Mouse (Mus musculus) liver, embryonic 14.5 days (tissue): Measurements from ENCODE around the gene Kat7. TPM values are rescaled to one million over a fixed set of nuclear protein-coding genes. Genes with fewer than 3 reads are reported as not detected.

Experiments
- ATAC-seq: fragments of 200-750 bp; cut with Nextera tagmentation; 2 replicates; pipeline ENCODE4 v1.8.0; 2017; ENCODE audit warnings: moderate number of reproducible peaks, mild to moderate bottlenecking, moderate library complexity; ENCODE audit not compliant: insufficient read depth
- DNase-seq, 3 experiments: peaks; one replicate each; pipeline ENCODE4 v3.0.0-alpha.2; 2012 to 2013; ENCODE audit warnings: low read depth in 3 of 3, low spot score in 3 of 3
- H3K27ac ChIP-seq: fragments of 300-500 bp; sonication (generic); 2 replicates; pipeline ENCODE4 v1.5.1; 2014; ENCODE audit warnings: moderate library complexity, mild to moderate bottlenecking, control low read depth, inconsistent platforms
- H3K27me3 ChIP-seq: fragments of 300-500 bp; sonication (generic); 2 replicates; pipeline ENCODE4 v1.6.1; 2014; ENCODE audit warnings: mild to moderate bottlenecking, low read length, moderate library complexity; ENCODE audit not compliant: control insufficient read depth, insufficient read depth
- H3K36me3 ChIP-seq: fragments of 300-500 bp; sonication (generic); replicated peaks from 2 replicates; pipeline ENCODE4 v1.6.1; 2014; ENCODE audit warnings: low read depth; ENCODE audit not compliant: control insufficient read depth, insufficient read depth
- H3K4me1 ChIP-seq, 2 experiments: fragments of 200-500 bp in 1 of 2; fragments of 300-500 bp in 1 of 2; sonication (generic) in 1 of 2; replicated peaks; 2 replicates each; pipeline ENCODE4 v1.6.1; 2012 to 2014; ENCODE audit warnings: antibody characterized with exemption in 1 of 2, inconsistent platforms in 1 of 2, low read length in 1 of 2; ENCODE audit not compliant: control insufficient read depth in 2 of 2, insufficient read depth in 2 of 2
- H3K4me2 ChIP-seq: fragments of 300-500 bp; sonication (generic); 2 replicates; pipeline ENCODE4 v1.6.1; 2014; ENCODE audit warnings: low read depth, mild to moderate bottlenecking, control low read depth, moderate library complexity
- H3K4me3 ChIP-seq, 2 experiments: fragments of 200-500 bp in 1 of 2; fragments of 300-500 bp in 1 of 2; sonication (generic) in 1 of 2; 2 replicates each; pipeline ENCODE4 v1.5.1; 2012 to 2014; ENCODE audit warnings: low read depth in 2 of 2, low read length in 2 of 2, mild to moderate bottlenecking in 2 of 2, control low read depth in 1 of 2, inconsistent platforms in 1 of 2, moderate library complexity in 1 of 2; ENCODE audit not compliant: insufficient read depth in 1 of 2
- H3K9ac ChIP-seq: fragments of 300-500 bp; sonication (generic); replicated peaks from 2 replicates; pipeline ENCODE4 v1.6.1; 2014; ENCODE audit warnings: mild to moderate bottlenecking, control low read depth, moderate library complexity
- H3K9me3 ChIP-seq: fragments of 300-500 bp; sonication (generic); 2 replicates; pipeline ENCODE4 v1.6.1; 2016; ENCODE audit warnings: low read length, mixed read lengths; ENCODE audit not compliant: control insufficient read depth
- CTCF ChIP-seq: IDR thresholded peaks from 2 replicates; pipeline ENCODE4 v1.5.1; 2016; ENCODE audit warnings: antibody characterized with exemption, low read depth, control low read depth
- EP300 ChIP-seq: IDR thresholded peaks from 2 replicates; pipeline ENCODE4 v1.6.1; 2016; ENCODE audit warnings: antibody characterized with exemption, low read depth
- WGBS: fragments of 180-500 bp; shearing (Covaris S2); extraction: QIAGEN DNeasy Blood & Tissue Kit; methylation state at CpG from one replicate; pipeline ENCODE4 v1.1.7; 2014; ENCODE audit not compliant: insufficient replicate concordance; 5-methylcytosine and 5-hydroxymethylcytosine counted together
- polyA plus RNA-seq, 2 experiments: library from polyadenylated mRNA; depleted of rRNA in 1 of 2; stranded (reverse) in 1 of 2; unstranded in 1 of 2; fragments of >200 nt; fragmentation: Nextera tagmentation in 1 of 2; extraction: Ambion mirVana in 1 of 2; gene quantifications; 2 replicates each; pipeline versions ENCODE4 v1.2.1 to v1.2.3; 2012 to 2014

Kat7 gene
- polyA plus RNA-seq, 2 experiments: 19.4 to 23.6 TPM

DNA sequence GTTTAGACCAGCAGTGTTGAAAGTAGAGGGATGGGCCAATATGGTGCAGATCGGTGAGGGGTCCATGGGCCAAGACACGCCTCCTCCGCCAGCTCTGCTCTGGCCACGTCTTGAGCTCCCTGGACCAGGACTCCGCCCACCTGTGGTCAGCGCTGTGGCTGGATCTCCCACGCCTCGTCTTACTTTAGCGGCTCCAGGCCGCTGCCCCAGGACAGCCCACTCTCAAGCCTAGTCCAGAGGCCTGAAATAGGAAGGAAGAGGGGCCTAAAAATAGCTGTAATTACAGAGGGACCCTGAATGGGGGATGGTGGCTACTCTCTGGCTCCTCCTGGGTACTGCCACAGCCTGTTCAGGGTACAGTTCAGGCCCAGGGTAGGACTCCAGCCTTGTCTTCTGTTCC, 59.9 kb downstream of the Kat7 start:
- TF ChIP-seq CTCF: no peak
- no peak for TF ChIP-seq EP300
- Histone ChIP-seq H3K9me3 (no peaks in the 10 kb centered on the region), H3K36me3 (no peaks in the 10 kb centered on the region), H3K27me3 (no peaks in the 10 kb centered on the region), H3K9ac (no peak overlapping the region), H3K4me3 (no peak overlapping the region), H3K4me2 (no peak overlapping the region), H3K4me1 (no peaks in the 10 kb centered on the region), H3K27ac (no peak overlapping the region)
- ATAC-seq (no peak), DNase-seq (no peak)
- 22% methylated on average over 10 of the region's 10 CpGs for WGBS

DNA sequence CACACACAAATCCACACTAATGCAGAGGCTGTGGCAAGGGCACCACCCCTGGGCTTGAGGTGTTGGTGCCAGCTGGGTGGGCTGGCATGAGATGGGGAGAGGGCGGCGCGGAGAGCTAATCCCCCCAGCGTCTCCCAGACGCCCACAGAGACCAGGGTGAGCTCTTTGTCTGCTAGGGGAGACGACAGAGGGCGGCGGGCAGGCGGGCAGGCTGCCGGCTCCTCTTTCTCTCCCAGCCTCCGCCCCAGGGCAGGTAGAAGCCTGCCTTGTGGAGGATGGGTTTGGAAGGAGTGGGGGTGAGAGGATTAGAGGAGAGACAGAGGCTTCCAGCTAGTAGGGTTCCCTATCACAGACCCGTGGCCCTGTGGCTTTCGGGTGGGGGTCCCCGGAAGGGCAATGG, 63.0 kb downstream of the Kat7 start:
- Histone ChIP-seq H3K9me3 (no peaks in the 10 kb centered on the region), H3K4me3 (no peak overlapping the region), H3K9ac (no peak overlapping the region), H3K4me2 (no peak overlapping the region), H3K27ac (no peak overlapping the region), H3K27me3 (no peaks in the 10 kb centered on the region), H3K4me1 (no peaks in the 10 kb centered on the region), H3K36me3 (no peaks in the 10 kb centered on the region)
- WGBS: 56% methylated on average over 14 of the region's 14 CpGs
- no peak for TF ChIP-seq EP300
- no peak for TF ChIP-seq CTCF
- DNase-seq: no peak
- no peak for ATAC-seq

DNA sequence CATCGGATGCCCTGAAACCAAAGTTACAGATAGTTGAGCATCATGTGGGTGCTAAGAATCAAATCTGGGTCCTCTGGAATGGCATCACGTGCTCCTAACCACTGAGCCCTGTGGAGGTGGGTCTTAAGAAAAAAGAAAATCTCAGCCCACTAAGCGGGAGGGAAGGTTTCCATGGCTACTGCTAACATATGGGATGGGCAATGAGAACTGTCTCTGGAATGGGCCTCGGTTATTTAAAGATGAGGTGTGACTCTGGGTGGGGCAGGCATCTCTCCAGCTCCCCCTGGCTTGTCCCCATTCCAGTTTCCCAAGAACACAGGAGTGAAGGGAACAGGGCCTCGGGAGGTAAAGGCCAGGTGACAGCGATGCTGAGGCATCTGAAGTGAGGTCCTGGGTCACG, 64.6 kb downstream of the Kat7 start:
- Histone ChIP-seq H3K27me3 (no peaks in the 10 kb centered on the region), H3K4me3 (no peak overlapping the region), H3K9ac (no peak overlapping the region), H3K36me3 (no peaks in the 10 kb centered on the region), H3K4me2 (no peak overlapping the region), H3K9me3 (no peaks in the 10 kb centered on the region), H3K4me1 (no peaks in the 10 kb centered on the region), H3K27ac (no peak overlapping the region)
- ATAC-seq (no peak), DNase-seq (no peak)
- 59% methylated on average over 7 of the region's 7 CpGs for WGBS
- TF ChIP-seq CTCF (no peak), EP300 (no peak)

GRCm38 (mm10) chr11:95242653-95243052, 67.4 kb downstream of the Kat7 start:
- H3K27me3 ChIP-seq: no peaks in the 10 kb centered on the region
- no peak overlapping the region for H3K4me3 ChIP-seq
- H3K36me3 ChIP-seq: no peaks in the 10 kb centered on the region
- H3K27ac ChIP-seq: no peak overlapping the region
- no peaks in the 10 kb centered on the region for H3K4me1 ChIP-seq
- H3K9me3 ChIP-seq: no peaks in the 10 kb centered on the region
- TF ChIP-seq CTCF (no peak), EP300 (no peak)
- DNase-seq (no peak), ATAC-seq (no peak)
- H3K4me2 ChIP-seq: no peak overlapping the region
- 43% methylated on average over 6 of the region's 6 CpGs for WGBS
- H3K9ac ChIP-seq: no peak overlapping the region

DNA sequence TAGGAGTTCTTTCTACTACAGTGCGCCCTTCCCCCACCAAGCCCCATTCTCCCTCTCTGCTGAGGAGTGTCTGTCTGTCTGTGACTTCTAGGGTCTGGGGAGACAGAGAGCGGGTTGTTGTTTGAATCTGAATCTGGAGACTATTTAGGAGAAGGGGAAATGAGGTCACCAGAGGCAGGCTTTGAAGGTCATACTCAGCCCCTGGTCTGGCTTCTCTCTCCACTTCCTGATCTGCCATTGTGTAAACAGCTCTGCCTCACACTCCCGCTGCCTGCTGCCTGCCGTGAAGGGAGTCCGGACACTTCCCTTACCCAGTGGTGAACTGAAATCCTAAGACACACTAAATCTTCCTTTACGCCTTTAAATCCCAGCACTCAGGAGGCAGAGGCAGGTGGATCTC, 71.6 kb downstream of the Kat7 start:
- 35% methylated on average over 6 of the region's 6 CpGs for WGBS
- no peak for ATAC-seq

More for the DNA sequence above, 71.6 kb downstream of the Kat7 start:
- no peak for DNase-seq
- Histone ChIP-seq H3K27ac (no peak overlapping the region), H3K4me1 (no peaks in the 10 kb centered on the region), H3K4me3 (no peak overlapping the region), H3K27me3 (no peaks in the 10 kb centered on the region), H3K36me3 (no peaks in the 10 kb centered on the region), H3K4me2 (no peak overlapping the region), H3K9ac (no peak overlapping the region), H3K9me3 (no peaks in the 10 kb centered on the region)
- TF ChIP-seq EP300 (no peak), CTCF (no peak)
